Mouse (Mus musculus) lung, embryonic 15.5 days (tissue): Measurements from ENCODE around the gene Ccdc148. TPM values are rescaled to one million over a fixed set of nuclear protein-coding genes. Genes with fewer than 3 reads are reported as not detected.

ENCODE experiments used
- ATAC-seq: fragments of 200-750 bp; cut with Nextera tagmentation; 2 replicates; pipeline ENCODE4 v1.8.0; 2017; ENCODE audit warnings: moderate number of reproducible peaks, borderline replicate concordance; ENCODE audit not compliant: low FRiP score, low TSS enrichment; ENCODE audit errors: extremely low read depth
- H3K27ac ChIP-seq: fragments of 300-500 bp; sonication (generic); 2 replicates; pipeline ENCODE4 v1.5.1; 2015; ENCODE audit warnings: moderate library complexity, mild to moderate bottlenecking, inconsistent platforms
- H3K27me3 ChIP-seq: fragments of 300-500 bp; sonication (generic); 2 replicates; pipeline ENCODE4 v1.6.1; 2015; ENCODE audit warnings: inconsistent platforms
- H3K36me3 ChIP-seq: fragments of 300-500 bp; sonication (generic); 2 replicates; pipeline ENCODE4 v1.6.1; 2015; ENCODE audit warnings: inconsistent platforms
- H3K4me1 ChIP-seq: fragments of 300-500 bp; sonication (generic); 2 replicates; pipeline ENCODE4 v1.6.1; 2015; ENCODE audit warnings: inconsistent platforms
- H3K4me2 ChIP-seq: fragments of 300-500 bp; sonication (generic); 2 replicates; pipeline ENCODE4 v1.6.1; 2015; ENCODE audit warnings: inconsistent platforms, mild to moderate bottlenecking, moderate library complexity
- H3K4me3 ChIP-seq: fragments of 300-500 bp; sonication (generic); 2 replicates; pipeline ENCODE4 v1.5.1; 2015; ENCODE audit warnings: mild to moderate bottlenecking, inconsistent platforms
- H3K9ac ChIP-seq: fragments of 300-500 bp; sonication (generic); 2 replicates; pipeline ENCODE4 v1.6.1; 2015; ENCODE audit warnings: inconsistent platforms
- H3K9me3 ChIP-seq: fragments of 300-500 bp; sonication (generic); 2 replicates; pipeline ENCODE4 v1.6.1; 2016; ENCODE audit warnings: inconsistent platforms
- WGBS: fragments of 180-500 bp; shearing (Covaris S2); methylation state at CpG from one replicate; pipeline ENCODE4 v1.1.7; 2015; 5-methylcytosine and 5-hydroxymethylcytosine counted together
- polyA plus RNA-seq: library from polyadenylated mRNA; unstranded; fragments of >200 nt; fragmentation: Nextera tagmentation; extraction: Ambion mirVana; gene quantifications from 2 replicates; pipeline ENCODE4 v1.2.1, GENCODE M21; 2015

Gene Ccdc148
- 1.6 and 2.0 TPM in 2 replicates for polyA plus RNA-seq

DNA sequence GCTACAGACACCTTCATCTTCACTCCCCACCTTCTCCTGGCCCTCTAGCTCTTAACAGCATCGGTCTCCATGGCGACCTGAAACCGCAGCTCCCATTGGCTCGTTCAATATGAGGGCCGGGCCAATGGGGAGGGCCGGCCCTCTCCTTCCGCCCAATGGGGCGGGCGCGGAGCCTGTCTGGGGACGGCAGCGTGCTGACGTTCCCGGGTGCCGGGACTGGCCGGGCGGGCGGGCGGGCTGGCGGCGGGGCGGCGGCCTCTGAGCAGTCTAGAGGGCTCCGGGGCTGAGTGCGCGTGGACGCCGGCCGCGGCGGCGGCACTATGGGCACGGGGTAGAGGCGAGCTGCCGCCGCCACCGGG is at the start of gene Ccdc148, which contains the start of gene Pkp4:
Gene Ccdc148, minus strand, starts transcription at position 79 of the 359 bp plus-strand sequence.
Gene Pkp4, plus strand, starts transcription at position 246 of the 359 bp plus-strand sequence.
- peak; percentile 98 for ATAC-seq
- peaks cover 19% of the 10 kb centered on the region for H3K4me1 ChIP-seq
- under 1% methylated on average over 26 of the region's 37 CpGs for WGBS

GRCm38 (mm10) chr2:59208276-59208675 is 47.8 kb upstream of the Ccdc148 start:
- peaks cover 8% of the 10 kb centered on the region for H3K4me1 ChIP-seq
- H3K4me2 ChIP-seq = no peak overlapping the region
- H3K9me3 ChIP-seq = no peaks in the 10 kb centered on the region
- no peak for ATAC-seq
- no peak overlapping the region for H3K27ac ChIP-seq
- WGBS = 66% methylated on average over 9 of the region's 9 CpGs
- H3K4me3 ChIP-seq = no peak overlapping the region
- no peaks in the 10 kb centered on the region for H3K36me3 ChIP-seq
- H3K27me3 ChIP-seq = no peaks in the 10 kb centered on the region
- no peak overlapping the region for H3K9ac ChIP-seq

More for the DNA sequence above, at the start of gene Ccdc148, which contains the start of gene Pkp4:
- Histone ChIP-seq H3K36me3 (no peaks in the 10 kb centered on the region), H3K27me3 (no peaks in the 10 kb centered on the region), H3K9ac (peak within 1 kb of the TSS; percentile 82), H3K4me2 (peak within 1 kb of the TSS; percentile 90), H3K9me3 (no peaks in the 10 kb centered on the region), H3K4me3 (peak within 1 kb of the TSS; percentile 83), H3K27ac (peak within 1 kb of the TSS; percentile 92)

- no peak overlapping the region for H3K27ac ChIP-seq
- peaks cover 8% of the 10 kb centered on the region for H3K4me1 ChIP-seq
- WGBS = 53% methylated on average over 5 of the region's 5 CpGs
These were observed 47.2 kb upstream of the Ccdc148 start for GRCm38 (mm10) chr2:59207725-59208124.

DNA sequence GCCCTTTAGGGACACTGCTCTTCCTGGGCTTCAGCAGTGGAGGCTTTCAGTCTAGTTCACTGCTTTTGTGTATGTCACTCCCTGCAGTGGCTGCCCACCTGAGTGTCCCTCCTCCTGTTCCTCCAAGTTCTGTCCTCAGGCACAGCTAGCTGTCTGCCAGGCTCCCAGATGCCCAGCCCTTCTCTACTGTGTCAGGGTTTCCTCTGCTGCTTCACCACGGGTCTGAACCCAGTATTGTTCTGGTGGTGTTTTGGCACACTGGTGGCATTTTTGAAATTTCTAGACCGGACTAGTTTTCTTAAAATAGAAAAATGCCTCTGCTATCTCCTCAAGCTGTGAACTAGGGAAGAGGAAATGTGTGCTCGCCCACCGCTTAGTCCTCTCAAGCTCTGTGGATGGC is 46.8 kb upstream of the Ccdc148 start:
- Histone ChIP-seq H3K4me2 (no peak overlapping the region), H3K9ac (no peak overlapping the region), H3K36me3 (no peaks in the 10 kb centered on the region), H3K27ac (no peak overlapping the region), H3K27me3 (no peaks in the 10 kb centered on the region), H3K4me1 (peaks cover 8% of the 10 kb centered on the region), H3K9me3 (no peaks in the 10 kb centered on the region), H3K4me3 (no peak overlapping the region)
- WGBS = 26% methylated on average over 4 of the region's 4 CpGs
- no peak for ATAC-seq

More at GRCm38 (mm10) chr2:59207725-59208124, 47.2 kb upstream of the Ccdc148 start:
- Histone ChIP-seq H3K36me3 (no peaks in the 10 kb centered on the region), H3K4me3 (no peak overlapping the region), H3K4me2 (no peak overlapping the region), H3K9ac (no peak overlapping the region), H3K9me3 (no peaks in the 10 kb centered on the region), H3K27me3 (no peaks in the 10 kb centered on the region)
- no peak for ATAC-seq

DNA sequence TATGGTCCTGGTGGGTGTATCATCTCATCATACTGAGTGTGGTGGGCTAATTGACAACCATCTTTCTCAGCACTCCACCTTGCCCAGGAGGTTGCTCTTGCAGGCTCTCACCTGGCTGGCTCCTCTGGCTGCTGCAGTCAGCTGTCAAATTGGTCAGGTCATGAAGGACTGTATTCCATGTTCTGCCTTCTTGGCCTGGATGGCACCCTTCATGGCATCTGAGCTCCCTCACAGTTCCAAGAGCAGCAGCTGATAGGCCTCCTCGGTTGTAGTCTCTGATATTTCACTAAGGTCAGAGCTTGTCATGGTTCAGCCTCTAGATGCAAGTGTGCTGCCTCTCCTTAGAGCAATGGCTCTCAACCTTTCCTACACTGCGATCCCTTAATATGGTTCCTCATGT is 45.7 kb upstream of the Ccdc148 start:
- Histone ChIP-seq H3K4me3 (no peak overlapping the region), H3K36me3 (no peaks in the 10 kb centered on the region), H3K27ac (no peak overlapping the region), H3K9ac (no peak overlapping the region), H3K27me3 (no peaks in the 10 kb centered on the region), H3K4me2 (no peak overlapping the region), H3K4me1 (peaks cover 8% of the 10 kb centered on the region), H3K9me3 (no peaks in the 10 kb centered on the region)
- ATAC-seq = no peak
- WGBS = 91% methylated on average over 2 of the region's 2 CpGs

DNA sequence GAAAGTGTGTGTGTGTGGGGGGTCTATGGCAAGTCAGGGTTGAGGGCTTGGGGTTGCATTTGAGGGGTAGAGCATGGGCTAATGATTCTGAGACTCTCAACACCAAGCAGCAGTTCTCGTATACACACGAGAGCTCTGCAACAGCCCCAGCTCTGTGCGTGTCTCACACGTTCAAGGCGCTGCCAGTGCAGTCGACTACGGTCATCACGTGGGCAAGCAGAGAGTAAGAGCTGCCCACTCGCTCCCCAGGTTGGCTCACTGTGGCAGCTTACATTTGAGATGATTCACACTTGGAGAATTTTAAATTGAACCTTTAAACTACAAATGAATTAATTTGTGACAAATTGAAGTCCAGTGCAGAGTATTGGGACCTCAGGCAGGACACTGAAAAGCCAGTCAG is 44.6 kb upstream of the Ccdc148 start:
- Histone ChIP-seq H3K9me3 (no peaks in the 10 kb centered on the region), H3K36me3 (no peaks in the 10 kb centered on the region), H3K27me3 (no peaks in the 10 kb centered on the region), H3K27ac (no peak overlapping the region), H3K9ac (no peak overlapping the region), H3K4me3 (no peak overlapping the region), H3K4me1 (peaks cover 8% of the 10 kb centered on the region), H3K4me2 (no peak overlapping the region)
- WGBS = 89% methylated on average over 9 of the region's 9 CpGs
- no peak for ATAC-seq

DNA sequence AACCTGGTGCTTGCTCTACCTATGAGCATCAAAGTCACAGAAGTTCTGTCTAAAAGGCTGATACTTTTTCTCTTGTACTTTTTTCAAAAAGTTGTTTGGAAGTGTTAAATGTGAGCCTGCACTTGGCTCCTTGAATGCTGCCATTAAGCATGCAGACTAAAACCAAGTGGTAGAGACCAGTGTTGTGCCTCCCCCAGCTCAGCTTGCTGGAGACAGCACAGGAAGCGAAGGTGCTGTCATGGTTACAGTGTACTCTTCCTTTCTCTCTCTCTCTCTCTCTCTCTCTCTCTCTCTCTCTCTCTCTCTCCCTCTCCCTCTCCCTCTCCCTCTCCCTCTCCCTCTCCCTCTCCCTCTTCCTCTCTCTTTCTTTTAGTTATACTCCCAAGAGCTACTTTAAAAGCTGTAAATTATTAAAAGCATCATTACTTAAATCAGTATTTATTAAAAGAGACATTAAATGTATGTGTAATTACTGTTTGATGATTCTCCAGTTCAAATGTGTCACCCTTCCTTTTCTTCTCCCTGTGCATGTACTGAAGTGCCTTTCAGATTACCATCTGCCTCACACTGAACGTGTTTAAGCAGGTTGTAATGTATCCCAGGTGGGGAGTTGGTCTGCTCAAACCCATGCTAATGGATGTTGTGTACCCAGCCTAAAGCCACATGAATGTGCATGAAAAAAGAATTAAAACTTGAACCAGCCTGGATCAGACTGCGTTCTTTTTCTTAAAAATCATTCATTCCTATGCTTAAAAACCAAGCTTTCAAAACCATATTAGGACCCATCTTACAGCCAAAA is 43.3 kb upstream of the Ccdc148 start:
- Histone ChIP-seq H3K27me3 (no peaks in the 10 kb centered on the region), H3K27ac (no peak overlapping the region), H3K9ac (no peak overlapping the region), H3K36me3 (no peaks in the 10 kb centered on the region), H3K9me3 (no peaks in the 10 kb centered on the region), H3K4me2 (no peak overlapping the region), H3K4me1 (peaks cover 8% of the 10 kb centered on the region), H3K4me3 (no peak overlapping the region)
- 55% methylated on average over 3 of the region's 3 CpGs for WGBS
- ATAC-seq = no peak

GRCm38 (mm10) chr2:59202930-59203329 is 42.4 kb upstream of the Ccdc148 start:
- Histone ChIP-seq H3K27ac (no peak overlapping the region), H3K9me3 (no peaks in the 10 kb centered on the region), H3K27me3 (no peaks in the 10 kb centered on the region), H3K4me3 (no peak overlapping the region), H3K9ac (no peak overlapping the region), H3K4me2 (no peak overlapping the region), H3K4me1 (peaks cover 8% of the 10 kb centered on the region), H3K36me3 (no peaks in the 10 kb centered on the region)
- ATAC-seq = no peak
- 58% methylated on average over 5 of the region's 5 CpGs for WGBS

GRCm38 (mm10) chr2:59200511-59200910 is 40.0 kb upstream of the Ccdc148 start:
- WGBS = 72% methylated on average over 3 of the region's 3 CpGs
- no peaks in the 10 kb centered on the region for H3K4me1 ChIP-seq

GRCm38 (mm10) chr2:59199476-59199976 is 39.0 kb upstream of the Ccdc148 start:
- H3K9me3 ChIP-seq = no peaks in the 10 kb centered on the region
- WGBS = 97% methylated on average over 5 of the region's 5 CpGs
- no peak overlapping the region for H3K4me2 ChIP-seq
- no peaks in the 10 kb centered on the region for H3K27me3 ChIP-seq
- H3K36me3 ChIP-seq = no peaks in the 10 kb centered on the region
- no peak overlapping the region for H3K4me3 ChIP-seq
- no peak overlapping the region for H3K9ac ChIP-seq
- H3K27ac ChIP-seq = no peak overlapping the region
- H3K4me1 ChIP-seq = no peaks in the 10 kb centered on the region
- no peak for ATAC-seq

More at GRCm38 (mm10) chr2:59200511-59200910, 40.0 kb upstream of the Ccdc148 start:
- H3K27ac ChIP-seq = no peak overlapping the region
- H3K4me2 ChIP-seq = no peak overlapping the region
- no peak for ATAC-seq
- H3K4me3 ChIP-seq = no peak overlapping the region
- no peaks in the 10 kb centered on the region for H3K36me3 ChIP-seq
- no peaks in the 10 kb centered on the region for H3K27me3 ChIP-seq
- no peak overlapping the region for H3K9ac ChIP-seq
- no peaks in the 10 kb centered on the region for H3K9me3 ChIP-seq

DNA sequence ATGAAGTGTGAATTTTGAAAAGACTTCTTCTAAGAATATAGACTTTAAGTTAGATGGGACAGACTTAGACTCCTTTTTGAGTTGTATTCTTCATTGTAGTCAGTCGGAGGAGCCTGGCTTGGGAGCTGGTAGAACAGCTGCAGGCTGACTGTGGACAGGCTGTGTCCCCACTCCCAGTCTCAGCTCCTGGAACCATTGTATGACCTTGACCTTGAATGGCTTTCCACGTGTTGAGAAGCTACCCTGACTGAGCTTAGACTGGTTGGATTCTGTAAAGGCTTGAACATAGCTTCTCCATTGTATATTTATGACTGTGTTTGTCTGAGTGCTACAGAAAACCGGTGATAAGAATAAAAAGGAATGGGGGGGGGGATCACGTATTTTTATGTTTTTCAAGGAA is 36.7 kb upstream of the Ccdc148 start:
- Histone ChIP-seq H3K27ac (no peak overlapping the region), H3K4me1 (peaks cover 7% of the 10 kb centered on the region), H3K9ac (no peak overlapping the region), H3K27me3 (no peaks in the 10 kb centered on the region), H3K4me2 (no peak overlapping the region), H3K9me3 (no peaks in the 10 kb centered on the region), H3K36me3 (no peaks in the 10 kb centered on the region), H3K4me3 (no peak overlapping the region)
- 67% methylated on average over 4 of the region's 4 CpGs for WGBS
- ATAC-seq = no peak

- no peak for ATAC-seq
- Histone ChIP-seq H3K9ac (no peak overlapping the region), H3K4me2 (no peak overlapping the region), H3K27ac (no peak overlapping the region), H3K4me3 (no peak overlapping the region), H3K9me3 (no peaks in the 10 kb centered on the region), H3K4me1 (peaks cover 34% of the 10 kb centered on the region), H3K27me3 (no peaks in the 10 kb centered on the region), H3K36me3 (no peaks in the 10 kb centered on the region)
- 58% methylated on average over 5 of the region's 5 CpGs for WGBS
These were observed 32.6 kb upstream of the Ccdc148 start for GRCm38 (mm10) chr2:59193117-59193516.
